Mouse (Mus musculus) heart, embryonic 16.5 days (tissue): ENCODE measurements around the gene Armc9. TPM values are rescaled to one million over a fixed set of nuclear protein-coding genes. Genes with fewer than 3 reads are reported as not detected.
A peak's percentile ranks its signal among the peaks of the same experiment; 100 is the strongest.

Experiments used
- ATAC-seq: fragments of 200-750 bp; cut with Nextera tagmentation; replicated peaks from 2 replicates; pipeline ENCODE4 v1.8.0; 2017; ENCODE audit warnings: moderate number of reproducible peaks; ENCODE audit not compliant: insufficient read depth, low FRiP score; ENCODE audit errors: extremely low read depth
- H3K27ac ChIP-seq: fragments of 300-500 bp; sonication (generic); 2 replicates; pipeline ENCODE4 v1.5.1; 2014; ENCODE audit warnings: mild to moderate bottlenecking, low read length, control low read depth, moderate library complexity
- H3K27me3 ChIP-seq: fragments of 300-500 bp; sonication (generic); 2 replicates; pipeline ENCODE4 v1.6.1; 2014; ENCODE audit warnings: low read length, mixed read lengths; ENCODE audit not compliant: control insufficient read depth, insufficient read depth
- H3K36me3 ChIP-seq: fragments of 300-500 bp; sonication (generic); 2 replicates; pipeline ENCODE4 v1.6.1; 2014; ENCODE audit not compliant: control insufficient read depth, insufficient read depth
- H3K4me1 ChIP-seq: fragments of 300-500 bp; sonication (generic); 2 replicates; pipeline ENCODE4 v1.6.1; 2014; ENCODE audit warnings: low read length, mixed read lengths; ENCODE audit not compliant: control insufficient read depth, insufficient read depth
- H3K4me2 ChIP-seq: fragments of 300-500 bp; sonication (generic); 2 replicates; pipeline ENCODE4 v1.6.1; 2014; ENCODE audit warnings: low read depth, mild to moderate bottlenecking, control low read depth, low read length
- H3K4me3 ChIP-seq: fragments of 300-500 bp; sonication (generic); 2 replicates; pipeline ENCODE4 v1.5.1; 2014; ENCODE audit warnings: mild to moderate bottlenecking, control low read depth, low read length
- H3K9ac ChIP-seq: fragments of 300-500 bp; sonication (generic); 2 replicates; pipeline ENCODE4 v1.6.1; 2014; ENCODE audit warnings: low read length, control low read depth
- H3K9me3 ChIP-seq: fragments of 300-500 bp; sonication (generic); replicated peaks from 2 replicates; pipeline ENCODE4 v1.6.1; 2016; ENCODE audit warnings: low read length; ENCODE audit not compliant: control insufficient read depth
- WGBS: fragments of 180-500 bp; shearing (Covaris S2); extraction: QIAGEN DNeasy Blood & Tissue Kit; methylation state at CpG from one replicate; pipeline ENCODE4 v1.1.7; 2014; 5-methylcytosine and 5-hydroxymethylcytosine counted together
- polyA plus RNA-seq: library from polyadenylated mRNA; unstranded; fragments of >200 nt; fragmentation: Nextera tagmentation; extraction: Ambion mirVana; gene quantifications from 2 replicates; pipeline ENCODE4 v1.2.1, GENCODE M21; 2015

Gene Armc9
- polyA plus RNA-seq, 1 experiment from 2014 or later: 12.4 TPM

DNA sequence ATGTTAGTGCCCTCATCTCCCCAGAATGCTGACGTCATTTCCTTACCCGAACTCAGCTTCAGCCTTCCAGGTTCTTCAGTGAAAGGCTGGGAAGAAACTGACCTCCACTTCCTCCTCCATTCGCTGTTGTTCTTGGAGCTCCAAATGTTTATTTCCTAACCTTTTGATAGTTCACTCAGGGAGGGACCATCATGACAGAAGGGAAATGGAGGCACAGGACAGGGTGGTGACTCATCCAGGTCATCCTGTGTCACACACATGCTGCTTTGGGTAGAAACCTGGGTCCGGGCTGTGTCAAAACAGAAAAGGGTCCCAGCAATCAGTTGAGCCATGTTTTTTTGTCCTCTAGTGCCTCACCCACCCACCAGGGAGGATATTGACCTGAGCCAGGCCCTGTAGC, 11.4 kb upstream of the Armc9 start:
- peak; percentile 80 for ATAC-seq

DNA sequence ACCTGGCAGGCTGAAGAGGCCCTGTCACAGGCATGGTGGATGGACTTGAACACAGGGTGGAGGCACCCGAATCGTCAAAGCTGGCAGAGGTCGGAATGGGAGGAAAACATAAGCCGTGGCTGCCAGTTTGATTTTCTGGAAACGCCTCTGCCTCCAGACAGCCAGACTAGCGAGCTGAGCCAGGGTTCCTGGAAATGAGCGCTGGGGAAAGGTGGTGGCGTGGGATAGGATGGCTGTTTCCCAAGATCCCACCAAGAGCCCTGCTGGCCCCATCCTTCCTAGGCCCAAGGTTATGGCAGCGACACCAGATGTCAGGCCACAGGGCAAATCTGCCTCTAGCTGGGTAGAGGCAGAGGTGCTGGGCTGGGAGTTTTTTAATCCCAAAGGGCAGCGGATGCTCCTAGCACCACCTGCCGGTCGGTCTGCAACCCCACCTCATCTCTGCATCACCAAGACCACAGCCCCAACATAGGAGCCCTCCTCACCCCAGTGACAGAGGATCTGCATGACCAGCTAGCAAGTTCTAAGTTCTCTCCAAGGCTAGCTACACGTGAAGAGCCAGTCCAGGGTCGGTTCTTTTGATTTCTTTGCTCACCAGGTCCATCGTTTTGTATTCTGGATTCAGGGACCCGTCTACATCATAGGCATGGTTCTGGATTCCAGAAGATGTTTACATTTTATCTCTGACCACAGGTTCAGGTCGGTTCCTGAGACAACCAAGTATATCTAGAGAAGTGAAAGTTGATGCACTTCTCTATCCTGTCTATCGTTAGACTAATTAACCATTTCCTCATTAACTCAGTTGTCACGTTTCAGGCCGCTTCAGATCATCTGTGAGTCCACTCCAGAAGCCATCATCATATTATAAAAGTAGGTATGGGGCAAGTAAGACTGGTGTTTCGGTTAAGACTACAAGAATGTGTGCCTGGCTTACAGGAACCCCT, 10.3 kb upstream of the Armc9 start:
- Histone ChIP-seq H3K4me2 (no peak overlapping the region), H3K36me3 (peaks cover 2% of the 10 kb centered on the region; the same call in 1 of the 2 replicates), H3K9me3 (no peaks in the 10 kb centered on the region), H3K4me3 (no peak overlapping the region), H3K4me1 (no peaks in the 10 kb centered on the region), H3K27ac (no peak overlapping the region), H3K27me3 (no peaks in the 10 kb centered on the region), H3K9ac (no peak overlapping the region)
- ATAC-seq: no peak
- WGBS: 73% methylated on average over 21 of the region's 21 CpGs

More for the DNA sequence above, 11.4 kb upstream of the Armc9 start:
- H3K4me2 ChIP-seq: no peak overlapping the region
- H3K9ac ChIP-seq: no peak overlapping the region
- H3K4me1 ChIP-seq: no peaks in the 10 kb centered on the region
- WGBS: 70% methylated on average over 4 of the region's 4 CpGs
- 0 out of 2 replicates have a peak overlapping the region, but pooled peaks have one; percentile 4 for H3K27ac ChIP-seq
- no peaks in the 10 kb centered on the region for H3K9me3 ChIP-seq
- H3K4me3 ChIP-seq: no peak overlapping the region
- H3K36me3 ChIP-seq: peaks cover 10% of the 10 kb centered on the region
- H3K27me3 ChIP-seq: no peaks in the 10 kb centered on the region

GRCm38 (mm10) chr1:86146293-86146692, 8.3 kb upstream of the Armc9 start:
- H3K9me3 ChIP-seq: no peaks in the 10 kb centered on the region
- no peak overlapping the region for H3K4me2 ChIP-seq
- H3K27me3 ChIP-seq: no peaks in the 10 kb centered on the region
- H3K4me3 ChIP-seq: no peak overlapping the region
- no peak overlapping the region for H3K27ac ChIP-seq
- H3K36me3 ChIP-seq: no peaks in the 10 kb centered on the region
- WGBS: 82% methylated on average over 5 of the region's 5 CpGs
- H3K4me1 ChIP-seq: no peaks in the 10 kb centered on the region
- no peak for ATAC-seq
- no peak overlapping the region for H3K9ac ChIP-seq

- H3K9ac ChIP-seq: no peak overlapping the region
- no peaks in the 10 kb centered on the region for H3K9me3 ChIP-seq
- no peaks in the 10 kb centered on the region for H3K36me3 ChIP-seq
- H3K4me3 ChIP-seq: no peak overlapping the region
- WGBS: 63% methylated on average over 5 of the region's 5 CpGs
- no peak overlapping the region for H3K4me2 ChIP-seq
- H3K27ac ChIP-seq: no peak overlapping the region
- H3K4me1 ChIP-seq: no peaks in the 10 kb centered on the region
- ATAC-seq: no peak
- no peaks in the 10 kb centered on the region for H3K27me3 ChIP-seq
These were observed 7.0 kb upstream of the Armc9 start for GRCm38 (mm10) chr1:86147557-86147956.

GRCm38 (mm10) chr1:86148161-86148560, 6.4 kb upstream of the Armc9 start:
- 65% methylated on average over 9 of the region's 9 CpGs for WGBS
- H3K9ac ChIP-seq: no peak overlapping the region
- ATAC-seq: no peak
- H3K4me2 ChIP-seq: no peak overlapping the region
- H3K36me3 ChIP-seq: no peaks in the 10 kb centered on the region
- H3K27me3 ChIP-seq: no peaks in the 10 kb centered on the region
- no peak overlapping the region for H3K27ac ChIP-seq
- no peak overlapping the region for H3K4me3 ChIP-seq
- H3K4me1 ChIP-seq: no peaks in the 10 kb centered on the region
- no peaks in the 10 kb centered on the region for H3K9me3 ChIP-seq

DNA sequence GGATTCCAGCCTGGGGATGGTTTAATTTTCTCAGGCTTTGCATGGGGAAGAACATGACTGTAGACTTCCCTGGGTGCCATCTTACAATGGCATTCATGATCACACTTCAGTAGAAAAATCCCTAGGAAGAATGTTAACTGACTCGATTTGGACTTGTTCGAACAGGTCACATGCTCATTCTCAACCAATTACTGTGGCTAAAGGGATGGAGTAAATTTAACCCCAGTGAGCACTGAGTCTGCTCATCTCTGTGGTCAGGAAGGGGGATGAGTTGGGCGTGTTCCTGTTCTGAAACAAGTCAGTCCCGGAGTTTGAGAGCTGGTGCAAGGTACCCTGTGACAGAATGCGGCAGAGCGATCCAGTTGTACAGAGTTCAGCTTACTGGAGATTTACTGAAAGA, 3.7 kb upstream of the Armc9 start:
- no peaks in the 10 kb centered on the region for H3K9me3 ChIP-seq
- no peak overlapping the region for H3K9ac ChIP-seq
- H3K27me3 ChIP-seq: no peaks in the 10 kb centered on the region
- peaks cover 10% of the 10 kb centered on the region for H3K4me1 ChIP-seq
- H3K36me3 ChIP-seq: no peaks in the 10 kb centered on the region
- 72% methylated on average over 6 of the region's 6 CpGs for WGBS
- H3K4me3 ChIP-seq: no peak overlapping the region
- ATAC-seq: no peak
- no peak overlapping the region for H3K27ac ChIP-seq
- H3K4me2 ChIP-seq: no peak overlapping the region

GRCm38 (mm10) chr1:86151376-86151775, 3.2 kb upstream of the Armc9 start:
- Histone ChIP-seq H3K36me3 (no peaks in the 10 kb centered on the region), H3K27me3 (no peaks in the 10 kb centered on the region), H3K27ac (no peak overlapping the region), H3K4me1 (peaks cover 10% of the 10 kb centered on the region), H3K9ac (no peak overlapping the region), H3K4me2 (no peak overlapping the region), H3K9me3 (no peaks in the 10 kb centered on the region), H3K4me3 (no peak overlapping the region)
- 53% methylated on average over 7 of the region's 7 CpGs for WGBS
- no peak for ATAC-seq

DNA sequence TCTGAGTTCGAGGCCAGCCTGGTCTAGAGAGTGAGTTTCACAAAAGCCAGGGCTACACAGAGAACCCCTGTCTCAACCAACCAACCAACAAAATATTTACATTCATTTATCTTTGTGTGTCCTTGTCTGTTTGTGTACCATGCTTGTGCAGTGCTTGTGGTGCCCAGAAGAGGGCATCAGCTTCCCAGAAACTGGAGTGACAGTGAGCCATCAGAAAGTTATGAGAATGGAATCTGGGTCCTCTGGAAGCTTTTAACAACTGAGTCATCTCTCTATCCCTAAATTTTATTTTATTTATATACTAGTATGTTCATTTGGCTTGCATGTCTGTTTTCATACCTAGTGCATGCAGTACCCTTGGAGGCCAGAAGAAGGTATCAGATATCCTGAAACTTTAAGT, 2.0 kb upstream of the Armc9 start:
- H3K4me1 ChIP-seq: peaks cover 10% of the 10 kb centered on the region
- no peak overlapping the region for H3K9ac ChIP-seq
- H3K27me3 ChIP-seq: no peaks in the 10 kb centered on the region
- no peaks in the 10 kb centered on the region for H3K36me3 ChIP-seq
- no peak overlapping the region for H3K4me3 ChIP-seq
- no peak for ATAC-seq
- H3K9me3 ChIP-seq: no peaks in the 10 kb centered on the region
- 95% methylated on average over 1 of the region's 1 CpGs for WGBS
- H3K27ac ChIP-seq: no peak overlapping the region
- no peak overlapping the region for H3K4me2 ChIP-seq

DNA sequence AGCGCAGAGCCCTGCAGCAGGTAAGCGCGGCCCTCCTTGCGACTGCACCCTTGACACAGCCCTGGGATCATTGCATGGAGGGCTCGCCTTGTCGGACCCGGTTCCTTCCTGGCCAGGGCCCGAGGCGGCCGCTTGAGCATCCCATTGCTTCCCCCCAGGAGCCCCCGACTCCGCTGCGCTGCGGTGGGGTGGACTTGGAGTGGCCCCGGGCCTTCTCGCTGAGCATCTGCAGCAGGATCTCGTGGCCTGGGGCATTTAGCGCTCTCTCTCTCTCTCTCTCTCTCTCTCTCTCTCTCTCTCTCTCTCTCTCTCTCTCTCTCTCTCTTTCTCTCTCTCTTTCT, 214 bp downstream of the Armc9 start:
- H3K9me3 ChIP-seq: no peaks in the 10 kb centered on the region
- H3K27me3 ChIP-seq: no peaks in the 10 kb centered on the region
- peak overlapping the region; percentile 88 for H3K4me2 ChIP-seq
- H3K36me3 ChIP-seq: no peaks in the 10 kb centered on the region
- peaks cover 10% of the 10 kb centered on the region for H3K4me1 ChIP-seq
- peak overlapping the region; percentile 83 for H3K9ac ChIP-seq
- no peak for ATAC-seq
- H3K27ac ChIP-seq: no peak overlapping the region
- peak overlapping the region; percentile 95 for H3K4me3 ChIP-seq
- 0% methylated on average over 12 of the region's 18 CpGs for WGBS
